Mouse (Mus musculus) megakaryocyte, adult 5-6 weeks (primary cell): Measurements from ENCODE around the gene Oaz1. TPM values are rescaled to one million over a fixed set of nuclear protein-coding genes. Genes with fewer than 3 reads are reported as not detected.
"Not testable (repeated sequence)": the region's sequence is repeated elsewhere in the genome, so short reads cannot be mapped to it uniquely, and the experiment has no call there.

Source experiments
- ATAC-seq: 2 replicates; pipeline ENCODE4 v1.8.0; 2016; ENCODE audit warnings: mild to moderate bottlenecking, inconsistent platforms; ENCODE audit not compliant: poor library complexity, severe bottlenecking
- total RNA-seq, 2 experiments: library from RNA; stranded (forward) in 1 of 2; stranded (reverse) in 1 of 2; fragments of 153-499, 151-499 nt in 1 of 2; fragments of 221-1000, 200-1000 nt in 1 of 2; gene quantifications; 2 replicates each; pipeline versions ENCODE4 v1.2.3 to v1.2.4; 2015 to 2017

Gene Oaz1
- total RNA-seq, 2 experiments from 2014 or later = 296 to 1,242 TPM

- ATAC-seq = no peak
These were observed 24.1 kb upstream of the Oaz1 start for GRCm38 (mm10) chr10:80802204-80802912.

- ATAC-seq = no peak
These were observed 23.5 kb upstream of the Oaz1 start for GRCm38 (mm10) chr10:80802996-80803395.

GRCm38 (mm10) chr10:80804340-80804739 is 22.1 kb upstream of the Oaz1 start:
- ATAC-seq = no peak

GRCm38 (mm10) chr10:80804916-80805315 is 21.5 kb upstream of the Oaz1 start, which contains the start of gene Amh:
Amh (plus strand) TSS chr10:80805243.
- no peak for ATAC-seq

GRCm38 (mm10) chr10:80805322-80805721 is 21.1 kb upstream of the Oaz1 start:
- no peak for ATAC-seq

GRCm38 (mm10) chr10:80805925-80806324 is 20.5 kb upstream of the Oaz1 start:
- ATAC-seq = peak; percentile 74

- no peak for ATAC-seq
These were observed 20.0 kb upstream of the Oaz1 start for GRCm38 (mm10) chr10:80806341-80807056.

GRCm38 (mm10) chr10:80807057-80807627 is 19.3 kb upstream of the Oaz1 start:
- ATAC-seq = peak; percentile 22

- no peak for ATAC-seq
These were observed 18.1 kb upstream of the Oaz1 start for GRCm38 (mm10) chr10:80808099-80808984.

- ATAC-seq = no peak
These were observed 17.3 kb upstream of the Oaz1 start for GRCm38 (mm10) chr10:80808985-80809632.

GRCm38 (mm10) chr10:80810084-80810483 is 16.4 kb upstream of the Oaz1 start:
- no peak for ATAC-seq

GRCm38 (mm10) chr10:80812391-80813041 is 13.9 kb upstream of the Oaz1 start:
- ATAC-seq = no peak

- ATAC-seq = no peak
These were observed 13.1 kb upstream of the Oaz1 start, which contains the start of gene Jsrp1 for GRCm38 (mm10) chr10:80813366-80813765. Jsrp1 (minus strand) TSS chr10:80813498.

GRCm38 (mm10) chr10:80814800-80815199 is 11.7 kb upstream of the Oaz1 start:
- ATAC-seq = no peak

- ATAC-seq = peak; percentile 83
These were observed 10.2 kb upstream of the Oaz1 start for GRCm38 (mm10) chr10:80816303-80816702.

- ATAC-seq = no peak
These were observed 9.3 kb upstream of the Oaz1 start for GRCm38 (mm10) chr10:80817164-80817563.

GRCm38 (mm10) chr10:80817955-80818354 is 8.5 kb upstream of the Oaz1 start:
- ATAC-seq = not testable (repeated sequence)

- no peak for ATAC-seq
These were observed 7.7 kb upstream of the Oaz1 start for GRCm38 (mm10) chr10:80818599-80819281.

- ATAC-seq = no peak
These were observed 7.0 kb upstream of the Oaz1 start for GRCm38 (mm10) chr10:80819406-80819805.
